Mouse (Mus musculus): ENCODE measurements around the gene Ssmem1.

GRCm38 (mm10) chr6:30469370-30469769 lies 40.3 kb upstream of the Ssmem1 start:
- no peak for TF ChIP-seq CTCF (IDR thresholded peaks at IDR 0.05; ENCODE audit: low read depth, low read length)
- TF ChIP-seq POLR2A (IDR thresholded peaks at IDR 0.05; ENCODE audit: borderline replicate concordance, low read depth, low read length) = no peak
